Mouse (Mus musculus) E14TG2a.4 (cell line): ENCODE data around the gene Slc43a3.

ENCODE experiments used
- CTCF ChIP-seq: conservative IDR thresholded peaks from 2 replicates; pipeline ENCODE4 v1.5.1; 2014; ENCODE audit warnings: low read length
- NANOG ChIP-seq: IDR thresholded peaks from 2 replicates; pipeline ENCODE4 v1.6.1; 2014; ENCODE audit warnings: borderline replicate concordance, low read length, mixed read lengths
- POU5F1 ChIP-seq: IDR thresholded peaks from 2 replicates; pipeline ENCODE4 v1.6.1; 2014; ENCODE audit warnings: low read length, borderline replicate concordance

- no peak for TF ChIP-seq CTCF
- TF ChIP-seq POU5F1 = no peak
- no peak for TF ChIP-seq NANOG
These were observed 60.0 kb downstream of the Slc43a3 start for GRCm38 (mm10) chr2:84996376-84996775.
